Mouse (Mus musculus) stomach, embryonic 16.5 days (tissue): ENCODE measurements around the gene Tmem234. TPM values are rescaled to one million over a fixed set of nuclear protein-coding genes. Genes with fewer than 3 reads are reported as not detected.
A peak's percentile ranks its signal among the peaks of the same experiment; 100 is the strongest.

Source experiments
- ATAC-seq: fragments of 200-750 bp; cut with Nextera tagmentation; 2 replicates; pipeline ENCODE4 v1.8.0; 2017; ENCODE audit warnings: moderate number of reproducible peaks, moderate TSS enrichment; ENCODE audit not compliant: insufficient read depth, low FRiP score
- H3K27ac ChIP-seq: fragments of 300-500 bp; sonication (generic); 2 replicates; pipeline ENCODE4 v1.5.1; 2014; ENCODE audit warnings: low read length
- H3K27me3 ChIP-seq: fragments of 300-500 bp; sonication (generic); 2 replicates; pipeline ENCODE4 v1.6.1; 2014; ENCODE audit warnings: low read length, control low read depth, mixed read lengths; ENCODE audit not compliant: control insufficient read depth, insufficient read depth
- H3K36me3 ChIP-seq: fragments of 300-500 bp; sonication (generic); 2 replicates; pipeline ENCODE4 v1.6.1; 2014; ENCODE audit warnings: low read length; ENCODE audit not compliant: control insufficient read depth, insufficient read depth
- H3K4me1 ChIP-seq: fragments of 300-500 bp; sonication (generic); 2 replicates; pipeline ENCODE4 v1.6.1; 2014; ENCODE audit warnings: low read length, control low read depth, mixed read lengths; ENCODE audit not compliant: control insufficient read depth, insufficient read depth
- H3K4me2 ChIP-seq: fragments of 300-500 bp; sonication (generic); 2 replicates; pipeline ENCODE4 v1.6.1; 2014; ENCODE audit warnings: low read depth, low read length, mixed read lengths
- H3K4me3 ChIP-seq: fragments of 300-500 bp; sonication (generic); replicated peaks from 2 replicates; pipeline ENCODE4 v1.5.1; 2014; ENCODE audit warnings: mild to moderate bottlenecking, low read length
- H3K9ac ChIP-seq: fragments of 300-500 bp; sonication (generic); 2 replicates; pipeline ENCODE4 v1.6.1; 2014; ENCODE audit warnings: low read length
- H3K9me3 ChIP-seq: fragments of 300-500 bp; sonication (generic); replicated peaks from 2 replicates; pipeline ENCODE4 v1.6.1; 2016; ENCODE audit warnings: low read length, control low read depth; ENCODE audit not compliant: control insufficient read depth
- WGBS: fragments of 180-500 bp; shearing (Covaris S2); extraction: QIAGEN DNeasy Blood & Tissue Kit; methylation state at CpG from one replicate; pipeline ENCODE4 v1.1.7; 2014; 5-methylcytosine and 5-hydroxymethylcytosine counted together
- polyA plus RNA-seq: library from polyadenylated mRNA; unstranded; fragments of >200 nt; fragmentation: Nextera tagmentation; extraction: Ambion mirVana; gene quantifications from 2 replicates; pipeline ENCODE4 v1.2.1, GENCODE M21; 2015

The Tmem234 gene
- polyA plus RNA-seq, 1 experiment from 2014 or later: 181 TPM

- H3K4me3 ChIP-seq: no peak overlapping the region
- H3K9me3 ChIP-seq: no peaks in the 10 kb centered on the region
- 39% methylated on average over 21 of the region's 21 CpGs for WGBS
- no peaks in the 10 kb centered on the region for H3K36me3 ChIP-seq
- H3K4me2 ChIP-seq: no peak overlapping the region
- H3K27me3 ChIP-seq: no peaks in the 10 kb centered on the region
- no peak overlapping the region for H3K27ac ChIP-seq
- H3K4me1 ChIP-seq: 0 out of 2 replicates have a peak, but pooled peaks cover 2% of the 10 kb centered on the region
- peak overlapping the region; percentile 6; the same call in 1 of the 2 replicates for H3K9ac ChIP-seq
- ATAC-seq: no peak
These were observed 23.5 kb upstream of the Tmem234 start for GRCm38 (mm10) chr4:129576863-129577491.

GRCm38 (mm10) chr4:129577688-129578087, 22.8 kb upstream of the Tmem234 start:
- Histone ChIP-seq H3K9ac (no peak overlapping the region), H3K4me1 (0 out of 2 replicates have a peak, but pooled peaks cover 2% of the 10 kb centered on the region), H3K36me3 (no peaks in the 10 kb centered on the region), H3K4me3 (no peak overlapping the region), H3K4me2 (no peak overlapping the region), H3K9me3 (no peaks in the 10 kb centered on the region), H3K27ac (no peak overlapping the region), H3K27me3 (no peaks in the 10 kb centered on the region)
- no peak for ATAC-seq
- WGBS: 75% methylated on average over 7 of the region's 7 CpGs

- no peaks in the 10 kb centered on the region for H3K27me3 ChIP-seq
- 0 out of 2 replicates have a peak, but pooled peaks cover 2% of the 10 kb centered on the region for H3K4me1 ChIP-seq
- H3K27ac ChIP-seq: no peak within 1 kb of the TSS
- H3K9ac ChIP-seq: no peak within 1 kb of the TSS
- WGBS: 76% methylated on average over 5 of the region's 5 CpGs
- no peak within 1 kb of the TSS for H3K4me2 ChIP-seq
- no peaks in the 10 kb centered on the region for H3K36me3 ChIP-seq
- no peaks in the 10 kb centered on the region for H3K9me3 ChIP-seq
- ATAC-seq: no peak
- no peak within 1 kb of the TSS for H3K4me3 ChIP-seq
These were observed 22.0 kb upstream of the Tmem234 start, which contains the start of gene Fam167b for GRCm38 (mm10) chr4:129578466-129578865. Gene Fam167b (minus strand): TSS chr4:129578549.

DNA sequence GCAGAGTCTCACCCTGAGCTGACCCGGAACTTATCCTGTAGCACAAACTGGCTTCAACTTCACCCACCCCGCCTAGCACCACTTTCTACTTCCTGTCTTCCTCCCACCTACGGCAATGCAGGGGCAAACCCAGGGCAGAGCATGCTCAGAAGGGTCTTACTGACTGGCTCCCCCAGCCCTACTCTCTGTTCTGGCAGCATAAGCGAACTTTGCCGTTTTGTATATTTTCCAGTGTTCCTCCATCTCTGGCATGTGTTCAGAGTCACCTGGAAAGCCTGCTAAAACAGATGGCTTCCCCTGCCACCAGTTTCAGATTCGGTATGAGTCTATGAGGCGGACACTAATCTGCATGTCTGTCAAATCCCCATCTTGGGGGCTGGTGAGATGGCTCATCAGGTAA, 20.1 kb upstream of the Tmem234 start:
- H3K27me3 ChIP-seq: no peaks in the 10 kb centered on the region
- H3K9me3 ChIP-seq: no peaks in the 10 kb centered on the region
- no peaks in the 10 kb centered on the region for H3K36me3 ChIP-seq
- H3K27ac ChIP-seq: no peak overlapping the region
- no peak overlapping the region for H3K4me3 ChIP-seq
- peak overlapping the region; percentile 43; the same call in 1 of the 2 replicates for H3K9ac ChIP-seq
- H3K4me2 ChIP-seq: no peak overlapping the region
- WGBS: 50% methylated on average over 7 of the region's 7 CpGs
- ATAC-seq: no peak
- no peaks in the 10 kb centered on the region for H3K4me1 ChIP-seq

DNA sequence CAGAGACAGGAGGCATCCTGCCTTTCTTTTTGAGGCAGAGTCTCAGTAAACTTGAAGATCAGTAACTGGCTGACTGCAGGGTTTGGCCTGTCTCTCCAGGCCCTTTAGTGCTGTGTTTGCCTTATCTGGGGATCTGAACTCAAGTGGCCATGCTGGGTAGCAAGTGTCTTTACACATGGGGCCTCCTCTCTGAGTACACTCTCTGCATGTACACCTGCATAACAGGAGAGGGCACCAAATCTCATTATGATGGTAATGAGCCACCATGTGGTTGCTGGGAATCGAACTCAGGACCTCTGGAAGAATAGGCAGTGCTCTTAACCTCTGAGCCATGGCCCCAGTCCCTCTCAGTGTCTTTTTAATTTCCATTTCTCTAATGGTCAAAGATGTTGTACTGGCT, 18.2 kb upstream of the Tmem234 start:
- no peaks in the 10 kb centered on the region for H3K4me1 ChIP-seq

GRCm38 (mm10) chr4:129584370-129584769, 16.1 kb upstream of the Tmem234 start:
- no peaks in the 10 kb centered on the region for H3K36me3 ChIP-seq
- WGBS: 82% methylated on average over 1 of the region's 1 CpGs
- H3K4me2 ChIP-seq: peak overlapping the region; percentile 84
- no peak for ATAC-seq
- no peaks in the 10 kb centered on the region for H3K27me3 ChIP-seq
- H3K9me3 ChIP-seq: no peaks in the 10 kb centered on the region
- H3K27ac ChIP-seq: peak overlapping the region; percentile 53
- peak overlapping the region; percentile 58 for H3K4me3 ChIP-seq
- H3K9ac ChIP-seq: peak overlapping the region; percentile 76
- H3K4me1 ChIP-seq: no peaks in the 10 kb centered on the region

More for the DNA sequence above, 18.2 kb upstream of the Tmem234 start:
- no peak overlapping the region for H3K4me2 ChIP-seq
- H3K36me3 ChIP-seq: no peaks in the 10 kb centered on the region
- H3K9ac ChIP-seq: no peak overlapping the region
- H3K9me3 ChIP-seq: no peaks in the 10 kb centered on the region
- no peak overlapping the region for H3K4me3 ChIP-seq
- 83% methylated on average over 1 of the region's 1 CpGs for WGBS
- no peaks in the 10 kb centered on the region for H3K27me3 ChIP-seq
- no peak overlapping the region for H3K27ac ChIP-seq
- no peak for ATAC-seq

DNA sequence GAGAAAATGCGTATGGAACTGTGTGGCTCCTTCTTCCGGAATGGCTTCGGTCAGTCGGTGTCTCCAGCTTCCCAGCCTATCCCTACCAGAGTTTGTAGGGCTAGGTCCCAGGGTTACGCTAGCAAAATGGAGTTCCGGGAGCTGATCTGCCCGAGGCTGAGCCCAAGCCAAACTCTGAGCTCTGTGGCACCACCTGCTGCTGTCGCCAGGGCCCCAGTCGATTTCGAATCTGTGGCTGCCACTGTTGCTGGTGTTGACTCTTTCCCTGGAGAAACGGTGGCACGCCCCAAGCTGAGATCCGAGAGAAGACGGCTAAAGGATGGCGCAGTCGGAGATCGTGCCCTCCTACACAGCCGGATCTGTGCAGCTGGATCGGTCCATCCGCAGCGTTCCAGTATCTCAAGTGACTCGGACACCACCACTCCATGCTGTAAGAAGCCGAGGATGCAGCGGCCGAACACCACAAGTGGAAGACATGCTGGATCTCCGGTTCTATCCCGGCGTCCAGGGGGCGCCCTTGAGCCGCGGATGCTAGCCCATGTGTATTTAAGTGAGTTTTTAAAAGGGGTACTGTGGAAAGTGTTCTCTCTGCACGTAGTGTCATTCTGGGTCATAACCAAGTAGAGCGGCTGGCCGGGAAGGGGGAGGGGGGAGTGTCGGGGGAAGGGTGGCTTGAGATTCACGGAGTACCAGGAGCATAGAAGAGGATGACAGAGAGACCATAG, 15.4 kb upstream of the Tmem234 start:
- Histone ChIP-seq H3K4me1 (no peaks in the 10 kb centered on the region), H3K27ac (peak overlapping the region; percentile 53), H3K4me3 (peak overlapping the region; percentile 58), H3K9ac (peak overlapping the region; percentile 76), H3K4me2 (peak overlapping the region; percentile 84), H3K36me3 (0 out of 2 replicates have a peak, but pooled peaks cover under 1% of the 10 kb centered on the region), H3K9me3 (no peaks in the 10 kb centered on the region), H3K27me3 (no peaks in the 10 kb centered on the region)
- peak; percentile 82 for ATAC-seq
- WGBS: under 1% methylated on average over 36 of the region's 36 CpGs

DNA sequence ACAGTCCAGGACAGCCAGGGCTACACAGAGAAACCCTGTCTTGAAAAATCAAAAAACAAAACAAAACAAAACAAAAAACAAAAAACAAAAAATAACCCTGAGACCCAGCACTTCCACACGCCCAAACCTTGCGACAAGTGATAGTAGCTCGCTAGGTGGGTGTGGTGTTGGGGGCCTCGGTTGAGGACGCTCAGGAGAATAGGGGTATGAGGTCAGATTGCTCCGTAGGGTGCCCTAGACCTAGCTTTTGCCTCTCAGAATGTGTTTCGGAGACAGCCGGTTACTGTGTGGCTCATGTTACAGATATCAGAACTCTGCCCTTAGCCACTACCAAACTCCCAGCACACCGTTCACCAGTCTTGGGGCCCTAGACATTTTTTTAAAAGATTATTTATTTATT, 14.7 kb upstream of the Tmem234 start:
- Histone ChIP-seq H3K27ac (no peak overlapping the region), H3K4me2 (peak overlapping the region; percentile 84)
- no peak for ATAC-seq

GRCm38 (mm10) chr4:129586943-129587342, 13.5 kb upstream of the Tmem234 start:
- 43% methylated on average over 1 of the region's 1 CpGs for WGBS
- Histone ChIP-seq H3K4me1 (no peaks in the 10 kb centered on the region), H3K27me3 (no peaks in the 10 kb centered on the region), H3K9ac (no peak overlapping the region), H3K9me3 (no peaks in the 10 kb centered on the region), H3K27ac (no peak overlapping the region), H3K36me3 (peaks cover 17% of the 10 kb centered on the region), H3K4me2 (no peak overlapping the region), H3K4me3 (no peak overlapping the region)
- no peak for ATAC-seq

More for the DNA sequence above, 14.7 kb upstream of the Tmem234 start:
- H3K9ac ChIP-seq: 0 out of 2 replicates have a peak overlapping the region, but pooled peaks have one; percentile 76
- peaks cover 8% of the 10 kb centered on the region; the same call in 1 of the 2 replicates for H3K36me3 ChIP-seq
- 80% methylated on average over 9 of the region's 9 CpGs for WGBS
- H3K4me3 ChIP-seq: no peak overlapping the region
- H3K9me3 ChIP-seq: no peaks in the 10 kb centered on the region
- H3K4me1 ChIP-seq: no peaks in the 10 kb centered on the region
- no peaks in the 10 kb centered on the region for H3K27me3 ChIP-seq
